Mouse (Mus musculus) heart, embryonic 12.5 days (tissue): Measurements from ENCODE around the gene Fam206a. TPM values are rescaled to one million over a fixed set of nuclear protein-coding genes. Genes with fewer than 3 reads are reported as not detected.
A peak's percentile ranks its signal among the peaks of the same experiment; 100 is the strongest.

Experiments used
- ATAC-seq: fragments of 200-750 bp; cut with Nextera tagmentation; 2 replicates; pipeline ENCODE4 v1.8.0; 2017; ENCODE audit warnings: moderate TSS enrichment, moderate library complexity; ENCODE audit not compliant: insufficient number of reproducible peaks, low FRiP score
- H3K27ac ChIP-seq: fragments of 300-500 bp; sonication (generic); 2 replicates; pipeline ENCODE4 v1.5.1; 2016; ENCODE audit warnings: mild to moderate bottlenecking, moderate library complexity; ENCODE audit not compliant: poor library complexity, severe bottlenecking
- H3K27me3 ChIP-seq: fragments of 300-500 bp; sonication (generic); replicated peaks from 2 replicates; pipeline ENCODE4 v1.6.1; 2016; ENCODE audit warnings: mild to moderate bottlenecking, moderate library complexity
- H3K36me3 ChIP-seq: fragments of 300-500 bp; sonication (generic); 2 replicates; pipeline ENCODE4 v1.6.1; 2016; ENCODE audit warnings: mild to moderate bottlenecking, moderate library complexity
- H3K4me1 ChIP-seq: fragments of 300-500 bp; sonication (generic); replicated peaks from 2 replicates; pipeline ENCODE4 v1.6.1; 2016; ENCODE audit warnings: mild to moderate bottlenecking
- H3K4me2 ChIP-seq: fragments of 300-500 bp; sonication (generic); 2 replicates; pipeline ENCODE4 v1.6.1; 2016; ENCODE audit warnings: mild to moderate bottlenecking, moderate library complexity
- H3K4me3 ChIP-seq: fragments of 300-500 bp; sonication (generic); 2 replicates; pipeline ENCODE4 v1.5.1; 2016; ENCODE audit warnings: mild to moderate bottlenecking
- H3K9ac ChIP-seq: fragments of 300-500 bp; sonication (generic); 2 replicates; pipeline ENCODE4 v1.6.1; 2016; ENCODE audit warnings: mild to moderate bottlenecking, moderate library complexity
- H3K9me3 ChIP-seq: fragments of 300-500 bp; sonication (generic); replicated peaks from 2 replicates; pipeline ENCODE4 v1.6.1; 2016; ENCODE audit warnings: mild to moderate bottlenecking, moderate library complexity
- WGBS: fragments of 180-500 bp; shearing (Covaris S2); methylation state at CpG from one replicate; pipeline ENCODE4 v1.1.7; 2016; 5-methylcytosine and 5-hydroxymethylcytosine counted together
- polyA plus RNA-seq: library from polyadenylated mRNA; unstranded; fragments of >200 nt; fragmentation: Nextera tagmentation; extraction: Ambion mirVana; gene quantifications from 2 replicates; pipeline ENCODE4 v1.2.1, GENCODE M21; 2016

Gene Fam206a
- polyA plus RNA-seq, 1 experiment from 2014 or later: 12.2 TPM

- 87% methylated on average over 2 of the region's 2 CpGs for WGBS
- Histone ChIP-seq H3K36me3 (peaks cover 20% of the 10 kb centered on the region), H3K9me3 (peaks cover 6% of the 10 kb centered on the region), H3K4me3 (no peak overlapping the region), H3K27ac (no peak overlapping the region), H3K27me3 (no peaks in the 10 kb centered on the region), H3K4me2 (no peak overlapping the region), H3K9ac (no peak overlapping the region), H3K4me1 (peaks cover 9% of the 10 kb centered on the region)
- ATAC-seq: no peak
These were observed 41.8 kb downstream of the Fam206a start for GRCm38 (mm10) chr4:56843963-56844362.

- Histone ChIP-seq H3K9me3 (peaks cover 6% of the 10 kb centered on the region), H3K27me3 (no peaks in the 10 kb centered on the region), H3K36me3 (peaks cover 20% of the 10 kb centered on the region), H3K4me2 (no peak overlapping the region), H3K4me1 (peaks cover 9% of the 10 kb centered on the region), H3K4me3 (no peak overlapping the region), H3K27ac (no peak overlapping the region), H3K9ac (no peak overlapping the region)
- ATAC-seq: no peak
- WGBS: 88% methylated on average over 4 of the region's 4 CpGs
These were observed 42.8 kb downstream of the Fam206a start for GRCm38 (mm10) chr4:56844911-56845310.

- WGBS: 51% methylated on average over 12 of the region's 12 CpGs
These were observed 43.9 kb downstream of the Fam206a start for GRCm38 (mm10) chr4:56845896-56846533.

GRCm38 (mm10) chr4:56847400-56847799 lies 45.3 kb downstream of the Fam206a start:
- ATAC-seq: no peak
- H3K27me3 ChIP-seq: no peaks in the 10 kb centered on the region
- peaks cover 23% of the 10 kb centered on the region for H3K4me1 ChIP-seq
- peaks cover 6% of the 10 kb centered on the region for H3K9me3 ChIP-seq
- no peak overlapping the region for H3K4me2 ChIP-seq
- no peak overlapping the region for H3K9ac ChIP-seq
- no peak overlapping the region for H3K27ac ChIP-seq
- H3K36me3 ChIP-seq: peaks cover 20% of the 10 kb centered on the region
- no peak overlapping the region for H3K4me3 ChIP-seq
- WGBS: 85% methylated on average over 3 of the region's 3 CpGs

More at GRCm38 (mm10) chr4:56845896-56846533, 43.9 kb downstream of the Fam206a start:
- Histone ChIP-seq H3K9me3 (peaks cover 6% of the 10 kb centered on the region), H3K9ac (no peak overlapping the region), H3K27me3 (no peaks in the 10 kb centered on the region), H3K36me3 (peaks cover 20% of the 10 kb centered on the region), H3K27ac (no peak overlapping the region), H3K4me3 (no peak overlapping the region), H3K4me1 (peaks cover 16% of the 10 kb centered on the region), H3K4me2 (no peak overlapping the region)
- ATAC-seq: no peak

GRCm38 (mm10) chr4:56848044-56848443 lies 45.9 kb downstream of the Fam206a start:
- no peaks in the 10 kb centered on the region for H3K27me3 ChIP-seq
- peaks cover 19% of the 10 kb centered on the region for H3K4me1 ChIP-seq
- no peak overlapping the region for H3K9ac ChIP-seq
- H3K36me3 ChIP-seq: peaks cover 20% of the 10 kb centered on the region
- peaks cover 6% of the 10 kb centered on the region for H3K9me3 ChIP-seq
- H3K4me3 ChIP-seq: no peak overlapping the region
- no peak overlapping the region for H3K27ac ChIP-seq
- WGBS: 86% methylated on average over 6 of the region's 6 CpGs
- ATAC-seq: no peak
- no peak overlapping the region for H3K4me2 ChIP-seq

GRCm38 (mm10) chr4:56850724-56851123 lies 48.6 kb downstream of the Fam206a start:
- WGBS: 11% methylated on average over 6 of the region's 6 CpGs
- peak; percentile 79 for ATAC-seq
- H3K4me1 ChIP-seq: peaks cover 18% of the 10 kb centered on the region
- H3K27ac ChIP-seq: peak overlapping the region; percentile 68
- H3K9me3 ChIP-seq: no peaks in the 10 kb centered on the region
- H3K4me3 ChIP-seq: no peak overlapping the region
- H3K9ac ChIP-seq: 0 out of 2 replicates have a peak overlapping the region, but pooled peaks have one; percentile 5
- 0 out of 2 replicates have a peak, but pooled peaks cover 3% of the 10 kb centered on the region for H3K36me3 ChIP-seq
- H3K27me3 ChIP-seq: no peaks in the 10 kb centered on the region
- H3K4me2 ChIP-seq: peak overlapping the region; percentile 27

GRCm38 (mm10) chr4:56855935-56856334 lies 53.8 kb downstream of the Fam206a start:
- no peak for ATAC-seq
- H3K4me1 ChIP-seq: peaks cover 15% of the 10 kb centered on the region
- H3K27me3 ChIP-seq: no peaks in the 10 kb centered on the region
- H3K4me3 ChIP-seq: no peak overlapping the region
- no peaks in the 10 kb centered on the region for H3K36me3 ChIP-seq
- no peaks in the 10 kb centered on the region for H3K9me3 ChIP-seq
- H3K27ac ChIP-seq: no peak overlapping the region
- no peak overlapping the region for H3K4me2 ChIP-seq
- no peak overlapping the region for H3K9ac ChIP-seq
- WGBS: 83% methylated on average over 5 of the region's 5 CpGs

- Histone ChIP-seq H3K9me3 (no peaks in the 10 kb centered on the region), H3K27me3 (no peaks in the 10 kb centered on the region), H3K4me2 (no peak overlapping the region), H3K36me3 (no peaks in the 10 kb centered on the region), H3K9ac (no peak overlapping the region), H3K4me3 (no peak overlapping the region), H3K4me1 (peaks cover 10% of the 10 kb centered on the region), H3K27ac (no peak overlapping the region)
- 86% methylated on average over 8 of the region's 8 CpGs for WGBS
- ATAC-seq: no peak
These were observed 54.3 kb downstream of the Fam206a start for GRCm38 (mm10) chr4:56856371-56856949.

GRCm38 (mm10) chr4:56858733-56859132 lies 56.6 kb downstream of the Fam206a start:
- WGBS: 72% methylated on average over 9 of the region's 9 CpGs
- no peak overlapping the region for H3K27ac ChIP-seq
- no peak overlapping the region for H3K4me2 ChIP-seq
- H3K9ac ChIP-seq: no peak overlapping the region
- H3K4me1 ChIP-seq: peaks cover 14% of the 10 kb centered on the region
- H3K9me3 ChIP-seq: no peaks in the 10 kb centered on the region
- no peaks in the 10 kb centered on the region for H3K27me3 ChIP-seq
- no peak for ATAC-seq
- H3K4me3 ChIP-seq: no peak overlapping the region
- H3K36me3 ChIP-seq: no peaks in the 10 kb centered on the region

Other genes starting within 250 kb of the Fam206a start
- not detected in 2 replicates for gene Gm26657, start 62.3 kb upstream of the Fam206a start, polyA plus RNA-seq
- not detected in 2 replicates for gene Actl7b, start 60.9 kb upstream of the Fam206a start, polyA plus RNA-seq
- gene Actl7a, start 58.9 kb upstream of the Fam206a start, polyA plus RNA-seq: not detected in 2 replicates
- 48.6 and 49.4 TPM in 2 replicates for gene Elp1, start within 50 bp of the Fam206a start, polyA plus RNA-seq
- 20.5 and 21.7 TPM in 2 replicates for gene Ctnnal1, start 62.8 kb downstream of the Fam206a start, polyA plus RNA-seq
- 21.3 and 23.1 TPM in 2 replicates for gene Tmem245, start 145.1 kb downstream of the Fam206a start, polyA plus RNA-seq
- 0.27 and 0.42 TPM in 2 replicates for gene Frrs1l, start 188.0 kb downstream of the Fam206a start, polyA plus RNA-seq